Mouse (Mus musculus) CH12.LX (cell line): ENCODE measurements around the gene Eif4ebp2. TPM values are rescaled to one million over a fixed set of nuclear protein-coding genes. Genes with fewer than 3 reads are reported as not detected.
A peak's percentile ranks its signal among the peaks of the same experiment; 100 is the strongest.

Experiments
- DNase-seq: peaks from one replicate; pipeline ENCODE4 v3.0.0-alpha.2; 2013; ENCODE audit errors: extremely low read depth
- H3K27ac ChIP-seq: 2 replicates; pipeline ENCODE4 v1.5.1; 2012; ENCODE audit warnings: low read depth, mild to moderate bottlenecking, control low read depth, moderate library complexity; ENCODE audit not compliant: insufficient read depth
- H3K27me3 ChIP-seq: replicated peaks from 2 replicates; pipeline ENCODE3; 2012; ENCODE audit warnings: inconsistent platforms
- H3K36me3 ChIP-seq, 2 experiments: replicated peaks in 1 of 2; 2 replicates each; pipeline versions ENCODE3 to v1.6.1; 2012; ENCODE audit warnings: inconsistent platforms in 1 of 2, low read length in 1 of 2, mild to moderate bottlenecking in 1 of 2, mixed read lengths in 1 of 2, moderate library complexity in 1 of 2; ENCODE audit not compliant: control insufficient read depth in 1 of 2, insufficient read depth in 1 of 2
- H3K4me1 ChIP-seq, 2 experiments: 2 replicates each; pipeline ENCODE4 v1.6.1; 2012; ENCODE audit warnings: inconsistent platforms in 1 of 2, moderate library complexity in 1 of 2; ENCODE audit not compliant: insufficient read depth in 2 of 2, control insufficient read depth in 1 of 2
- H3K4me2 ChIP-seq: 2 replicates; pipeline ENCODE4 v1.6.1; 2012; ENCODE audit warnings: low read depth, mild to moderate bottlenecking, control low read depth; ENCODE audit not compliant: poor library complexity, insufficient read depth, severe bottlenecking
- H3K4me3 ChIP-seq, 3 experiments: fragments of 150-350 bp in 1 of 3; sonication (generic) in 1 of 3; replicated peaks in 1 of 3; 2 replicates each; pipeline versions ENCODE3 to v1.5.1; 2011 to 2012; ENCODE audit warnings: low read depth in 2 of 3, low read length in 2 of 3, mild to moderate bottlenecking in 2 of 3, moderate library complexity in 2 of 3, control low read depth in 1 of 3, improper control_type of control experiment in 1 of 3, inconsistent platforms in 1 of 3, mixed read lengths in 1 of 3; ENCODE audit not compliant: poor library complexity in 1 of 3
- H3K79me2 ChIP-seq: replicated peaks from 2 replicates; pipeline ENCODE4 v1.6.1; 2012; ENCODE audit warnings: mild to moderate bottlenecking, moderate library complexity; ENCODE audit not compliant: control insufficient read depth, poor library complexity, insufficient read depth, severe bottlenecking; ENCODE audit errors: extremely low read depth
- H3K9ac ChIP-seq: 2 replicates; pipeline ENCODE4 v1.6.1; 2012; ENCODE audit warnings: low read depth, mild to moderate bottlenecking, control low read depth, moderate library complexity; ENCODE audit not compliant: insufficient read depth
- H3K9me3 ChIP-seq: replicated peaks from 2 replicates; pipeline ENCODE3; 2012; ENCODE audit warnings: low read length, inconsistent platforms, mixed read lengths
- BHLHE40 ChIP-seq: IDR thresholded peaks from 2 replicates; pipeline ENCODE4 v1.6.1; 2011; ENCODE audit warnings: mild to moderate bottlenecking, low read depth, low read length, improper control_type of control experiment
- CHD1 ChIP-seq: IDR thresholded peaks from 2 replicates; pipeline ENCODE4 v1.6.1; 2012; ENCODE audit warnings: low read depth, low read length, improper control_type of control experiment, inconsistent platforms
- CHD2 ChIP-seq: IDR thresholded peaks from 2 replicates; pipeline ENCODE4 v1.6.1; 2011; ENCODE audit warnings: low read length, improper control_type of control experiment
- CTCF ChIP-seq, 2 experiments: IDR thresholded peaks in 1 of 2; conservative IDR thresholded peaks in 1 of 2; 2 replicates each; pipeline ENCODE4 v1.5.1; 2011 to 2012; ENCODE audit warnings: low read depth in 2 of 2, low read length in 2 of 2, improper control_type of control experiment in 1 of 2, inconsistent platforms in 1 of 2, mild to moderate bottlenecking in 1 of 2, moderate library complexity in 1 of 2
- E2F4 ChIP-seq: IDR thresholded peaks from 2 replicates; pipeline ENCODE4 v1.6.1; 2011; ENCODE audit warnings: low read depth, low read length, improper control_type of control experiment; ENCODE audit not compliant: insufficient replicate concordance
- ELF1 ChIP-seq: IDR thresholded peaks from 2 replicates; pipeline ENCODE4 v1.6.1; 2014; ENCODE audit warnings: low read depth, mild to moderate bottlenecking, inconsistent platforms, low read length, improper control_type of control experiment
- EP300 ChIP-seq: IDR thresholded peaks from 2 replicates; pipeline ENCODE4 v1.6.1; 2011; ENCODE audit warnings: low read length, improper control_type of control experiment
- ETS1 ChIP-seq: conservative IDR thresholded peaks from 2 replicates; pipeline ENCODE4 v1.6.1; 2012; ENCODE audit warnings: low read depth, mild to moderate bottlenecking, inconsistent platforms, low read length, improper control_type of control experiment, moderate library complexity
- GABPA ChIP-seq: IDR thresholded peaks from 2 replicates; pipeline ENCODE4 v1.6.1; 2012; ENCODE audit warnings: low read depth, low read length, improper control_type of control experiment, inconsistent platforms; ENCODE audit not compliant: insufficient replicate concordance
- HCFC1 ChIP-seq: IDR thresholded peaks from 2 replicates; pipeline ENCODE4 v1.6.1; 2012; ENCODE audit warnings: low read depth, mild to moderate bottlenecking, inconsistent platforms, low read length, improper control_type of control experiment
- IRF4 ChIP-seq: IDR thresholded peaks from 2 replicates; pipeline ENCODE4 v1.6.1; 2014; ENCODE audit warnings: low read depth, mild to moderate bottlenecking, inconsistent platforms, low read length, improper control_type of control experiment
- KAT2A ChIP-seq: IDR thresholded peaks from 2 replicates; pipeline ENCODE4 v1.6.1; 2012; ENCODE audit warnings: low read length, improper control_type of control experiment, inconsistent platforms; ENCODE audit not compliant: insufficient replicate concordance
- MAZ ChIP-seq: IDR thresholded peaks from 2 replicates; pipeline ENCODE4 v1.6.1; 2012; ENCODE audit warnings: low read depth, mild to moderate bottlenecking, inconsistent platforms, low read length, improper control_type of control experiment, moderate library complexity
- MEF2A ChIP-seq: IDR thresholded peaks from 2 replicates; pipeline ENCODE4 v1.6.1; 2014; ENCODE audit warnings: low read depth, mild to moderate bottlenecking, inconsistent platforms, low read length, improper control_type of control experiment, borderline replicate concordance
- MXI1 ChIP-seq: IDR thresholded peaks from 2 replicates; pipeline ENCODE4 v1.6.1; 2011; ENCODE audit warnings: mild to moderate bottlenecking, low read depth, low read length, improper control_type of control experiment
- MYC ChIP-seq: IDR thresholded peaks from 2 replicates; pipeline ENCODE4 v1.6.1; 2011; ENCODE audit warnings: low read depth, mild to moderate bottlenecking, improper control_type of control experiment, low read length
- NELFE ChIP-seq: IDR thresholded peaks from 2 replicates; pipeline ENCODE4 v1.6.1; 2011; ENCODE audit warnings: low read depth, low read length, improper control_type of control experiment
- NRF1 ChIP-seq: IDR thresholded peaks from 2 replicates; pipeline ENCODE4 v1.6.1; 2014; ENCODE audit warnings: low read depth, mild to moderate bottlenecking, inconsistent platforms, low read length, improper control_type of control experiment, moderate library complexity
- POLR2A ChIP-seq: IDR thresholded peaks from 2 replicates; pipeline ENCODE4 v1.6.1; 2011; ENCODE audit warnings: low read depth, mild to moderate bottlenecking, improper control_type of control experiment, low read length
- POLR2AphosphoS2 ChIP-seq: IDR thresholded peaks from 2 replicates; pipeline ENCODE4 v1.6.1; 2011; ENCODE audit warnings: low read depth, low read length, improper control_type of control experiment
- RAD21 ChIP-seq: IDR thresholded peaks from 2 replicates; pipeline ENCODE4 v1.6.1; 2011; ENCODE audit warnings: low read depth, mild to moderate bottlenecking, low read length, improper control_type of control experiment, moderate library complexity
- SIN3A ChIP-seq: IDR thresholded peaks from 2 replicates; pipeline ENCODE4 v1.6.1; 2012; ENCODE audit warnings: low read length, improper control_type of control experiment, inconsistent platforms
- SMC3 ChIP-seq: IDR thresholded peaks from 2 replicates; pipeline ENCODE4 v1.6.1; 2011; ENCODE audit warnings: low read depth, low read length, improper control_type of control experiment
- TBP ChIP-seq: conservative IDR thresholded peaks from 2 replicates; pipeline ENCODE4 v1.6.1; 2011; ENCODE audit warnings: low read depth, low read length, improper control_type of control experiment
- TCF12 ChIP-seq: IDR thresholded peaks from 2 replicates; pipeline ENCODE4 v1.6.1; 2014; ENCODE audit warnings: low read depth, mild to moderate bottlenecking, inconsistent platforms, low read length, improper control_type of control experiment
- UBTF ChIP-seq: IDR thresholded peaks from 2 replicates; pipeline ENCODE4 v1.6.1; 2012; ENCODE audit warnings: low read depth, mild to moderate bottlenecking, inconsistent platforms, low read length, improper control_type of control experiment, moderate library complexity
- USF1 ChIP-seq: IDR thresholded peaks from 2 replicates; pipeline ENCODE4 v1.6.1; 2014; ENCODE audit warnings: low read depth, mild to moderate bottlenecking, inconsistent platforms, low read length, improper control_type of control experiment
- USF2 ChIP-seq: conservative IDR thresholded peaks from 2 replicates; pipeline ENCODE4 v1.6.1; 2011; ENCODE audit warnings: low read depth, low read length, improper control_type of control experiment
- ZC3H11A ChIP-seq: IDR thresholded peaks from 2 replicates; pipeline ENCODE4 v1.6.1; 2012; ENCODE audit warnings: low read depth, mild to moderate bottlenecking, inconsistent platforms, low read length, improper control_type of control experiment
- ZKSCAN1 ChIP-seq: IDR thresholded peaks from 2 replicates; pipeline ENCODE4 v1.6.1; 2012; ENCODE audit warnings: low read depth, inconsistent platforms, low read length, improper control_type of control experiment, borderline replicate concordance
- ZMIZ1 ChIP-seq: IDR thresholded peaks from 2 replicates; pipeline ENCODE4 v1.6.1; 2012; ENCODE audit warnings: low read depth, mild to moderate bottlenecking, inconsistent platforms, low read length, improper control_type of control experiment
- ZNF384 ChIP-seq: IDR thresholded peaks from 2 replicates; pipeline ENCODE4 v1.6.1; 2012; ENCODE audit warnings: low read depth, low read length, improper control_type of control experiment, inconsistent platforms
- dilution Hi-C: fragments of 300-500 bp; cut with MboI; formaldehyde crosslinking; loops from 2 replicates; pipeline ENCODE4 v1.14.3; 2020; ENCODE audit warnings: low sequenced_read_pairs; ENCODE audit not compliant: extremely low pct_unique_long_range_greater_than_20kb, extremely low pct_ligation_motif_present
- in situ Hi-C: fragments of 300-500 bp; cut with MboI; formaldehyde crosslinking; loops from 3 replicates; pipeline ENCODE4 v1.14.3; 2019; ENCODE audit warnings: low sequenced_read_pairs, low pct_ligation_motif_present, low pct_unique_long_range_greater_than_20kb, mixed read lengths
- polyA plus RNA-seq: library from polyadenylated mRNA; unstranded; fragments of >175 nt; gene quantifications from 2 replicates; pipeline ENCODE4 v1.2.1, GENCODE M21; 2012; ENCODE audit warnings: low read depth; ENCODE audit not compliant: insufficient read length
- total RNA-seq, 2 experiments: library from RNA; depleted of rRNA; stranded (reverse); fragments of 300-350 nt in 1 of 2; fragments of >200 nt in 1 of 2; gene quantifications; 2 replicates each; pipeline ENCODE4 v1.2.3; 2012 to 2014

The Eif4ebp2 gene
- total and polyA plus RNA-seq, 3 experiments, result 7.5 to 73.2 (median 16.4) TPM

DNA sequence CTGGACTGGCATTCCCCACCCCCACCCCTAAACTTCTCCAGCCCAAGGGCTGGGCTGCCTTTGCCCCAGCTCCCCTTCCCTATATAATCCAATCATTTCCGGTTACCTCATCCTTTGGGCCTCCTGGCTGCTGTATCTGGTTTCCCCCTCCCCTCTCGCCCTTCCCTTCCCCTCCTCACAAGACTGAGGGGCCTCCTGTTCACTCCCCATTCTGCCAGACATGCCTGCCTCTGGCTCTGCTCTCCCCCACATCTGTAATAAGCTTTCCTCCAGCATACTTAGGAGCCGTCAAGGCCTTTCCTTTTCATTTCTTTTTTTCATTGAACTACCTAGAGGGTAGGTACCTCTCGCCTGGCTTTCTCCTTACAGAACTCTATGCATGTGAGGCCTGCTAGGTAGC is 43.0 kb upstream of the Eif4ebp2 start:
- in situ Hi-C loops, result no loop called here
- TF ChIP-seq ELF1 (no peak), BHLHE40 (no peak), POLR2AphosphoS2 (no peak), POLR2A (no peak), RAD21 (no peak), KAT2A (no peak), MXI1 (no peak)
- Histone ChIP-seq H3K79me2 (no peaks in the 10 kb centered on the region), H3K27me3 (no peaks in the 10 kb centered on the region), H3K4me2 (no peak overlapping the region), H3K9me3 (no peaks in the 10 kb centered on the region), H3K9ac (no peak overlapping the region), H3K27ac (no peak overlapping the region), H3K4me1 (no peaks in the 10 kb centered on the region), H3K4me3 (no peak overlapping the region), H3K36me3 (peaks cover 0 to 50% of the 10 kb centered on the region in 2 experiments)
- dilution Hi-C loops, result no loop called here
- DNase-seq, result no peak

DNA sequence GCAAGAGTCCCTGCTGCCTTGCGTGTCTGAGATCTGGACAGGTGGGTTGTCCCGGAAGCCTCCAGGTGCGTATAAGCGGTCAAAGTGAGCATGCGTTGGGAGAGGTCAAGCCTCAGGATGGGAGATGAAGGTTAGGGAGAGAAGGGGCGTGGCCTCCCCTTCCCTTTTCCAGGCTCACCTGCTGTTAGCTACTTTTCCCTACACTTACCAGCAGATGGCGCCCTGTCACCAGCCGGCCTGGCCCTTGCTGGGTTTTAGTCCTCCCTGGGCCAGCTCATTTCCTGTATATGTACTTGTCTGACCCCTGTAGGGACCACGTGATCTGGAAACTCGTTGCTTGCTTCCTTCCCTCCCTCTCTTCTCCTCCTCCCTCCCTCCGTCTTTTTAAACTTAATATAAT is 39.6 kb upstream of the Eif4ebp2 start:
- H3K79me2 ChIP-seq, result no peaks in the 10 kb centered on the region
- no peaks in the 10 kb centered on the region for H3K9me3 ChIP-seq
- H3K4me2 ChIP-seq, result no peak overlapping the region
- in situ Hi-C loops (no loop called here), dilution Hi-C loops (no loop called here)
- DNase-seq, result peak; percentile 83
- peaks cover 0 to 43% of the 10 kb centered on the region in 2 experiments for H3K36me3 ChIP-seq
- H3K4me1 ChIP-seq, result no peaks in the 10 kb centered on the region
- no peak overlapping the region for H3K27ac ChIP-seq
- no peak overlapping the region for H3K9ac ChIP-seq
- no peak overlapping the region for H3K4me3 ChIP-seq
- H3K27me3 ChIP-seq, result no peaks in the 10 kb centered on the region
- TF ChIP-seq NRF1 (peak; percentile 38; the same call in 1 of the 2 replicates), CTCF (conservative IDR thresholded peaks at IDR 0.05 in 1 of 2, IDR thresholded peaks at IDR 0.05 in 1 of 2; ENCODE audit: low read depth in 2 of 2, low read length in 2 of 2) (peak; percentile 67 to 91), SMC3 (peak; percentile 88), SIN3A (0 out of 2 replicates have a peak, but pooled peaks have one; percentile 45), ZC3H11A (peak; percentile 51; the same call in 1 of the 2 replicates), EP300 (0 out of 2 replicates have a peak, but pooled peaks have one; percentile 22), HCFC1 (peak; percentile 31), MYC (peak; percentile 76; the same call in 1 of the 2 replicates), RAD21 (peak; percentile 83), E2F4 (no peak), MEF2A (peak; percentile 41; the same call in 1 of the 2 replicates), ZNF384 (no peak), IRF4 (0 out of 2 replicates have a peak, but pooled peaks have one; percentile 49), POLR2A (no peak), TBP (no peak), ELF1 (peak; percentile 84), NELFE (0 out of 2 replicates have a peak, but pooled peaks have one; percentile 50), USF2 (peak; percentile 84), ZKSCAN1 (no peak), MAZ (no peak), UBTF (no peak), POLR2AphosphoS2 (no peak), BHLHE40 (0 out of 2 replicates have a peak, but pooled peaks have one; percentile 39), USF1 (peak; percentile 85), CHD1 (no peak), ETS1 (no peak), CHD2 (no peak), MXI1 (0 out of 2 replicates have a peak, but pooled peaks have one; percentile 25), GABPA (no peak), TCF12 (0 out of 2 replicates have a peak, but pooled peaks have one; percentile 35), ZMIZ1 (no peak)
